Mouse (Mus musculus) liver, embryonic 11.5 days (tissue): ENCODE data around the gene Gm42715. TPM values are rescaled to one million over a fixed set of nuclear protein-coding genes. Genes with fewer than 3 reads are reported as not detected.

Experiments used
- ATAC-seq: fragments of 200-750 bp; cut with Nextera tagmentation; replicated peaks from 2 replicates; pipeline ENCODE4 v1.8.0; 2017; ENCODE audit warnings: moderate number of reproducible peaks, mild to moderate bottlenecking, moderate TSS enrichment, moderate library complexity; ENCODE audit not compliant: low FRiP score
- DNase-seq: peaks from one replicate; pipeline ENCODE4 v3.0.0-alpha.2; 2017; ENCODE audit warnings: low spot score
- H3K27ac ChIP-seq: fragments of 300-500 bp; sonication (generic); 2 replicates; pipeline ENCODE4 v1.5.1; 2014; ENCODE audit warnings: mild to moderate bottlenecking, low read depth, low read length, control low read depth
- H3K27me3 ChIP-seq: fragments of 300-500 bp; sonication (generic); replicated peaks from 2 replicates; pipeline ENCODE4 v1.6.1; 2014; ENCODE audit warnings: low read length, mixed read lengths; ENCODE audit not compliant: control insufficient read depth, insufficient read depth
- H3K36me3 ChIP-seq: fragments of 300-500 bp; sonication (generic); 2 replicates; pipeline ENCODE4 v1.6.1; 2014; ENCODE audit warnings: mild to moderate bottlenecking, low read length, moderate library complexity, mixed read lengths; ENCODE audit not compliant: control insufficient read depth, insufficient read depth
- H3K4me1 ChIP-seq: fragments of 300-500 bp; sonication (generic); replicated peaks from 2 replicates; pipeline ENCODE4 v1.6.1; 2014; ENCODE audit warnings: low read length, mixed read lengths; ENCODE audit not compliant: control insufficient read depth, insufficient read depth
- H3K4me2 ChIP-seq: fragments of 300-500 bp; sonication (generic); 2 replicates; pipeline ENCODE4 v1.6.1; 2014; ENCODE audit warnings: mild to moderate bottlenecking, control low read depth, moderate library complexity
- H3K4me3 ChIP-seq: fragments of 300-500 bp; sonication (generic); 2 replicates; pipeline ENCODE4 v1.5.1; 2014; ENCODE audit warnings: low read depth, low read length, control low read depth
- H3K9ac ChIP-seq: fragments of 300-500 bp; sonication (generic); 2 replicates; pipeline ENCODE4 v1.6.1; 2014; ENCODE audit warnings: low read depth, low read length, control low read depth
- H3K9me3 ChIP-seq: fragments of 300-500 bp; sonication (generic); 2 replicates; pipeline ENCODE4 v1.6.1; 2016; ENCODE audit warnings: low read length, inconsistent platforms, mixed read lengths; ENCODE audit not compliant: control insufficient read depth
- WGBS: fragments of 180-500 bp; shearing (Covaris S2); extraction: QIAGEN DNeasy Blood & Tissue Kit; methylation state at CpG from one replicate; pipeline ENCODE4 v1.1.7; 2014; 5-methylcytosine and 5-hydroxymethylcytosine counted together
- polyA plus RNA-seq: library from polyadenylated mRNA; unstranded; fragments of >200 nt; fragmentation: Nextera tagmentation; extraction: Ambion mirVana; gene quantifications from 2 replicates; pipeline ENCODE4 v1.2.1, GENCODE M21; 2014

Gm42715 gene
- polyA plus RNA-seq = 13.0 and 16.1 TPM in 2 replicates

DNA sequence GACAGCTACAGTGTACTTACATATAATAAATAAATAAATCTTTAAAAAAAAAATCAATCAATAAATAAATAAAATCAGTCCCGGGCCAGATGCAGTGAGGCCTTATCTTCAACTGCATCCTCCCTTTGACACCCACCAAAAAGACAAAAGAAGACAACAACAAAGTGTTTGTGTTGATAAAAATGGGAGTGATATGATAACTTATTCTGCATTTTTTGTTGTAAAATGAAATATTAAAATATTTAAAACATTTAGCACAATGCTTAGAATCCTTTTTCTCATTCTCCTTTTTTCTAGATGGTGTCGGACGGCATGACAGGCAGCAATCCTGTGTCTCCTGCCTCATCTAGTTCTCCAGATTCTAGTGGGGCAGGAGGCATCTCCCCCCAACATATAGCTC is at the start of gene Gm42715:
Gene Gm42715 (plus strand): TSS at position 301 of the 400 bp plus-strand sequence.
- no peaks in the 10 kb centered on the region for H3K9me3 ChIP-seq
- H3K36me3 ChIP-seq = peaks cover 59% of the 10 kb centered on the region
- no peaks in the 10 kb centered on the region for H3K27me3 ChIP-seq
- ATAC-seq (no peak), DNase-seq (no peak)
- H3K4me2 ChIP-seq = no peak within 1 kb of the TSS
- no peak within 1 kb of the TSS for H3K4me3 ChIP-seq
- no peak within 1 kb of the TSS for H3K27ac ChIP-seq
- H3K4me1 ChIP-seq = no peaks in the 10 kb centered on the region; the same call in 1 of the 2 replicates
- no peak within 1 kb of the TSS for H3K9ac ChIP-seq
- WGBS = 90% methylated on average over 3 of the region's 3 CpGs

GRCm38 (mm10) chr7:127470011-127470715 is 49.2 kb upstream of the Gm42715 start:
- 10% methylated on average over 10 of the region's 10 CpGs for WGBS
- ATAC-seq (peak; percentile 32; the same call in 1 of the 2 replicates), DNase-seq (peak; percentile 49)

DNA sequence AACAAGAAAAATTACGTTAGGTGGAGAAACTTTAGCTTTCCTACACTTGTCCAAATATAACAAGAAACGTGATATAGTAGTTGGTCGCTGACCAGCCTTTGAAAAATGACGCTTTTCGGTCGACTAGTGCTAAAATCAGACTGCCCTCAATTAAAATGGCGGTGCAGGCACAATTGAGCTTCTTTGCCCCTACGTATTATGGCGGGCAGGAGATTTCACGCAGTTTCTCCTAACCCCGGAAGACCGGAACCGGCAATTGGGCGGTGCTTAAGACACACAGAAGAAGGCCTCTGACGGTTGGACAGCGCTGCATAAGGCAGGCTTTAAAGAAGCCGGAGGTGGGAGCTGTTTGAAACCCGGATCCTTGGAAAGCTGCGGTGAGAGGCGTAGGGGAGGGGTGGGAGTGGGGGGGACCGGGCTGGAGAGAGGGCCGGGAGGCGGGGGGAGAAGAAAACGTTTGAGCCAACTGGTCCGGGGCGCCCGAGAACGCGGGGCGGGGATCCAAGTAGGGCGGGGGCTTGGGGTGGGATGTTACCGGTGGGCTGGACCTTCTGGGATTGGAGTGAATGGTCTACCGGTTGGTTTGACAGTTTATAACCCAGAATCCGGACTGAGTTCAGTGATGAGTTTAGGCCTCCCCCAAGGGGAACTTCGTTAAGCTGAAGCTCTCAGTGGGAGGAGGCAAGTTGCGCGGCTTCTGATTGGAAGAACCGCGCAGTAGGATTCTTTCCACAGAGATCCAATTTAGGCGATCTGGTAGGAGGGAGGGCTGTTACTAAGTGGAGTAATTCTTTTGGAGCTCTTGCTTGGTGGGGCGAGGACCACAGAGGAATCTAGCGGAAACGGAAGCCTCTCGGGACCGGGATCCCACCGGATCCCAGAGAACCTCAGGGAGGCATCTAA is 48.4 kb upstream of the Gm42715 start:
- Histone ChIP-seq H3K9me3 (no peaks in the 10 kb centered on the region), H3K27me3 (no peaks in the 10 kb centered on the region), H3K4me3 (peak overlapping the region; percentile 89), H3K4me1 (peaks cover 6% of the 10 kb centered on the region; the same call in 1 of the 2 replicates), H3K36me3 (peaks cover 37% of the 10 kb centered on the region), H3K4me2 (peak overlapping the region; percentile 76), H3K9ac (peak overlapping the region; percentile 92), H3K27ac (peak overlapping the region; percentile 98)
- peak; percentile 88 for DNase-seq
- ATAC-seq = peak; percentile 91
- under 1% methylated on average over 45 of the region's 46 CpGs for WGBS

More at GRCm38 (mm10) chr7:127470011-127470715, 49.2 kb upstream of the Gm42715 start:
- peaks cover 6% of the 10 kb centered on the region; the same call in 1 of the 2 replicates for H3K4me1 ChIP-seq
- peak overlapping the region; percentile 92 for H3K9ac ChIP-seq
- peak overlapping the region; percentile 89 for H3K4me3 ChIP-seq
- peak overlapping the region; percentile 76 for H3K4me2 ChIP-seq
- H3K27me3 ChIP-seq = no peaks in the 10 kb centered on the region
- peak overlapping the region; percentile 98 for H3K27ac ChIP-seq
- no peaks in the 10 kb centered on the region for H3K9me3 ChIP-seq
- peaks cover 31% of the 10 kb centered on the region for H3K36me3 ChIP-seq

GRCm38 (mm10) chr7:127471646-127472010 is 47.8 kb upstream of the Gm42715 start:
- WGBS = under 1% methylated on average over 21 of the region's 25 CpGs
- DNase-seq = no peak
- peaks cover 40% of the 10 kb centered on the region for H3K36me3 ChIP-seq

GRCm38 (mm10) chr7:127472060-127472459 is 47.3 kb upstream of the Gm42715 start:
- no peaks in the 10 kb centered on the region for H3K27me3 ChIP-seq
- H3K36me3 ChIP-seq = peaks cover 38% of the 10 kb centered on the region
- H3K4me3 ChIP-seq = peak overlapping the region; percentile 89
- peak overlapping the region; percentile 98 for H3K27ac ChIP-seq
- 3% methylated on average over 7 of the region's 7 CpGs for WGBS
- peaks cover 10% of the 10 kb centered on the region for H3K4me1 ChIP-seq
- DNase-seq (no peak), ATAC-seq (no peak)
- H3K4me2 ChIP-seq = peak overlapping the region; percentile 76
- no peaks in the 10 kb centered on the region for H3K9me3 ChIP-seq
- peak overlapping the region; percentile 92 for H3K9ac ChIP-seq

More at GRCm38 (mm10) chr7:127471646-127472010, 47.8 kb upstream of the Gm42715 start:
- Histone ChIP-seq H3K27me3 (no peaks in the 10 kb centered on the region), H3K4me1 (peaks cover 6% of the 10 kb centered on the region), H3K9ac (peak overlapping the region; percentile 92), H3K9me3 (no peaks in the 10 kb centered on the region), H3K4me2 (peak overlapping the region; percentile 76), H3K4me3 (peak overlapping the region; percentile 89), H3K27ac (peak overlapping the region; percentile 98)
- peak; percentile 42 for ATAC-seq

DNA sequence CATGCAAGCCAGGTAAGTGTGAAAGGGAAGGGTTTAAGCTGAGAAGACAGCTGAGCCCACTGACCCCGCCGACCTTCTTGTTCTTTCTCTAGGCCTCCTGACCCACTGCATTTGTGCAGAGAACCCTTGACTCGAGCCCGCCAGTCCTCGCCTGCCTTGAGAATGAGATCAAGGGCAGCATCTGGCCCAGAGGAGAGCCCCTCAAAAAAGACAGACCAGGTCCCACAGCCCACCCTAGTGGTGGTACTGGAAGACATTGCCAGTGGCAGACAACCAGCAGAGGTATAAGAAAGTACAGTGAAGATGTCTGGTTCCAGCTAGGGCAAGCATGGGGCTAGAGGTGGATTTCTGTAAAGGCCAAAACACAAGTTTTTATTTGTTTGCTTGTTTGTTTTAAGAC is 45.7 kb upstream of the Gm42715 start:
- peaks cover 13% of the 10 kb centered on the region for H3K4me1 ChIP-seq
- H3K36me3 ChIP-seq = peaks cover 32% of the 10 kb centered on the region
- H3K27me3 ChIP-seq = no peaks in the 10 kb centered on the region
- no peak overlapping the region for H3K4me3 ChIP-seq
- WGBS = 85% methylated on average over 5 of the region's 5 CpGs
- ATAC-seq = no peak
- 0 out of 2 replicates have a peak overlapping the region, but pooled peaks have one; percentile 14 for H3K9ac ChIP-seq
- H3K27ac ChIP-seq = no peak overlapping the region
- H3K4me2 ChIP-seq = no peak overlapping the region
- no peaks in the 10 kb centered on the region for H3K9me3 ChIP-seq
- no peak for DNase-seq

DNA sequence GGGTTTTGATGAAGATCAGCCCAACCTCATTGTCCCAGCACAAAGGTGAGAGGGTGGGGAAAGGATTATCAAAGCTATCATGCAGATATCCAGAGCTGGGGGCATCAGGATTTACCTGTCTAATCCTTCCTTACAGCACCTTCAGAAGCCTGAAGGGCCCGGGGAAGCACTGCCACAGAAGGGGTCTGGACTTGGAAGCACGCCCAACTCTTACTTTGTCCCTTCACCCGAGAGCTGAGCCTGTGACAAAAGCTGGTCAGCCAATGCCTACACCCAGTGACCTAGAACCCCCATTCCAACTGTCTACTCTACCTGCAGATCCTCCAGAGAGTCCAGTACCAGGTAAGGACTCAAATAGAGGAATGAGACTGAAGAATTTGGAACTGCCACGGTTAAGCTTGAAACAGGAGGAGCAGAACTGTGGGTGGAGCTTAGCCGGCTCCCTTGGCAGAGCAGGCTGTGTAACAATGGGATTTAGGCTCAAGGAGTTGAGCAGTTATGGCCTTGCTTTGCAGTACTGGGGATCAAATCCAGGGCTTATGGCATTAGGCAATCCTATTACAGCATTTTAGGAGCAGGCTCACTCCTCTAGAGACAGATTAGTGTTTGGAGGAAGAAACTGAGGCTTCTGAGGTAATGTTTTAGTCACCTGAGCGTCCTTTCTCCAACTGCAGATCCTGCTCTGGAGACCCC is 44.9 kb upstream of the Gm42715 start:
- Histone ChIP-seq H3K36me3 (peaks cover 32% of the 10 kb centered on the region), H3K9ac (no peak overlapping the region), H3K4me2 (no peak overlapping the region), H3K4me3 (no peak overlapping the region), H3K9me3 (no peaks in the 10 kb centered on the region), H3K27ac (no peak overlapping the region), H3K27me3 (no peaks in the 10 kb centered on the region), H3K4me1 (peaks cover 13% of the 10 kb centered on the region)
- WGBS = 84% methylated on average over 6 of the region's 6 CpGs
- DNase-seq = no peak
- no peak for ATAC-seq

DNA sequence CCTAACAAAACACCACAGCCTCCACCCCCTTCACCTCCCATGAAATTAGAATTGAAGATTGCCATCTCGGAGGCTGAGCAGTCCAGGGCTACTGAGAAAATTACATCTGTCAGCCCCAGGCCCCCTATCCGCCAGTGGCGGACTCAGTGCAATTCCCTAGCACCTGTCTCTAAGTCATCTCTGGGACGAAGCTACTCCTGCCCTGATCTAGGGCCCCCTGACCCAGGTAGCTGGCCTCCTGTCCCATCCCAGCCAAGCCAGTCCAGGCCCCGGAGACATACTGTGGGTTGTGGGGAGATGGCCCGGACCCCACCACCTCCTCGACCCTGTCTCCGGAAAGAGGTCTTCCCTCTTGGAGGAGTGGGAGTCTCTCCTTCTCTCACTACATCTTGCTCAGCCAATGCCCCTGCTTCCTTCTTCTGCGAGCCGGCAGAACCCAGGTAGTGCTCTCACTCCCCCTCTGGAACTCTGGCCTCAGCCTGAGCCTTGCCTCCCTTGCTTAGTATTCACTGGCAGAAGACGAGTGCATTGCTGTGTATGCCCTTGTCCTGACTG is 44.1 kb upstream of the Gm42715 start:
- 95% methylated on average over 11 of the region's 11 CpGs for WGBS
- Histone ChIP-seq H3K27ac (no peak overlapping the region), H3K4me3 (no peak overlapping the region), H3K9ac (no peak overlapping the region), H3K4me1 (peaks cover 19% of the 10 kb centered on the region), H3K4me2 (no peak overlapping the region), H3K36me3 (peaks cover 32% of the 10 kb centered on the region), H3K27me3 (no peaks in the 10 kb centered on the region), H3K9me3 (no peaks in the 10 kb centered on the region)
- DNase-seq = no peak
- no peak for ATAC-seq
